8 mouse cellular contexts compared by ENCODE assay signal in the genomic region with DNA sequence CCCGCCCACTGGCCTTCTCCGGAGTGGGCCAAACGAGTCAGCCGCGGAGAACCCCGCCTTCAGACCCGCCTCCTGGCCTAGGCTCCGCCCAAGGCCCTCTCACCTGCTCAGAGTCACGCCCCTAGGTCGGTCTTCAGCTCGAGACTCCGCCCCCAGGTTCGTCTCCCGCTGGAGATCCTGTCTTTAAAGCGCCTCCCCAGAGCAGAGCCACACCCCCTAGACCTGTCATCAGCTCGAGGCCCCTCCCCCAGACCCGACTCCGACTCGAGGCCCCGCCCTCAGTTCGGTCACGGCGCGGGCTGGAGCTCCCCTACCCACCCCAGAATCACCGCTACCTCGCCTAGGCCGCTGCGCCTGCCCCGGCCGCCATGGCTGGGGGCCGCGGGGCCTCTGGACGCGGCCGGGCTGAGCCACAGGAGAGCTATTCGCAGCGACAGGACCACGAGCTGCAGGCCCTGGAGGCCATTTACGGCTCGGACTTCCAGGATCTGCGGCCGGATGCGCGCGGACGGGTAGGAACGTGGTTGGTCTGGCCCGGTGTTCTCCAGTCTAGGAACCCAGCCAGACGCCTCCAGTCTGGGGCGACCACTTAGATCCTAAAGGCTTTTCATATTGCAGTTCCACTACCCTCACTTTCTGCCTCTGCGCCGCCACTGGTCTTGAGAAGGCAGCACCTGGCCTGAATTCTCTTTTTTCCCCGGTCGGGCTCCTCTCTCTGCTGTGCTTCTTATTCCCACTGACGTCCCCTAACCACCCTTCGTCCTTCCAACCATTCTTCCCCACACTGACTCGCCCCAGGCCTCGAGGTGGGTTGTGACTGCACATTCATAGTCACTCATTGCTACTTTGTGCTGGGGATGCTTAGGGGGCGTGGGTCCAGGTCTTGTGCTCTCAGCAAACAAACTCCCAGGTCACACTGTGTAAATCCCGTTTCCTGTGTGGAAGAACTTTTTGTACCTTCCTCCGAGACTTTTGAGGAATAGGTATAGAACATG. TPM values are rescaled to one million over a fixed set of nuclear protein-coding genes. Genes with fewer than 3 reads are reported as not detected.
DNase-seq lines count a peak whose midpoint lies in the region; ATAC-seq lines count a peak whose summit lies in the region.

A gene (plus strand): TSS at position 278 of the 995 bp plus-strand sequence.

- peaks cover 10% of the 10 kb centered on the region for H3K4me1 ChIP-seq in lung, embryonic 16.5 days (replicated peaks; ENCODE audit: control insufficient read depth, insufficient read depth, low read length)

- WGBS in lung, embryonic 16.5 days = under 1% methylated on average over 61 of the region's 61 CpGs

- peak within 1 kb of the TSS; percentile 94 for H3K27ac ChIP-seq in lung, embryonic 16.5 days (ENCODE audit: low read length)

- DNase-seq in MEL-GATA-1-ER (ENCODE audit: extremely low read depth, low read depth) = peak; percentile 89
- DNase-seq in cerebellum, adult 8-10 months = peak; percentile 100
- DNase-seq in forelimb bud, embryonic 11.5 days (ENCODE audit: low read depth, low spot score) = peak; percentile 99
- peak; percentile 96 for DNase-seq in layer of hippocampus, adult 9-10 months (ENCODE audit: low spot score)
- DNase-seq in ovary, postnatal 10 days (ENCODE audit: low spot score) = peak; percentile 89
- DNase-seq in thymus, postnatal 10 days (ENCODE audit: low spot score in 2 of 2) = peak; percentile 97

- H3K4me3 ChIP-seq in lung, embryonic 16.5 days (ENCODE audit: low read length) = peak within 1 kb of the TSS; percentile 78

- peak within 1 kb of the TSS; percentile 71 for H3K4me2 ChIP-seq in lung, embryonic 16.5 days (ENCODE audit: low read depth, low read length)

- no peaks in the 10 kb centered on the region for H3K27me3 ChIP-seq in lung, embryonic 16.5 days (ENCODE audit: control insufficient read depth, insufficient read depth, low read depth, low read length)

- no peaks in the 10 kb centered on the region for H3K9me3 ChIP-seq in lung, embryonic 16.5 days (ENCODE audit: control insufficient read depth, low read length)

- H3K36me3 ChIP-seq in lung, embryonic 16.5 days (ENCODE audit: control insufficient read depth, insufficient read depth, low read length) = no peaks in the 10 kb centered on the region

- ATAC-seq in hematopoietic stem cell, adult 5-6 weeks (replicated peaks in 1 of 2; ENCODE audit: insufficient read depth in 1 of 2, low FRiP score in 2 of 2, low TSS enrichment in 1 of 2, low read depth in 1 of 2, poor library complexity in 2 of 2, severe bottlenecking in 2 of 2) = peak; percentile 97 to 98
- ATAC-seq in lung, embryonic 16.5 days (ENCODE audit: low read depth) = peak; percentile 98

- peak within 1 kb of the TSS; percentile 91 for H3K9ac ChIP-seq in lung, embryonic 16.5 days (ENCODE audit: low read length)

RNA-seq across cellular contexts. Expression of the gene that starts here (rescaled TPM):
- total RNA-seq in hematopoietic stem cell, adult 5-6 weeks (2017) = 23.0 and 23.5 TPM in 2 replicates
- 10.2 and 10.5 TPM in 2 replicates for polyA plus RNA-seq in lung, embryonic 16.5 days (2015; fragmentation: Nextera tagmentation; extraction: Ambion mirVana)

Comparison
In these comparisons a context has a peak if more than half of its experiments do, and no peak if none do; other contexts are left out.
1. Peak in every context shown above with its lines: DNase-seq, ATAC-seq, H3K4me3 ChIP-seq and H3K27ac ChIP-seq.